Mouse (Mus musculus) testis, adult 2 months (tissue): ENCODE data around the gene Mapkapk2. TPM values are rescaled to one million over a fixed set of nuclear protein-coding genes. Genes with fewer than 3 reads are reported as not detected.
A peak's percentile ranks its signal among the peaks of the same experiment; 100 is the strongest.

ENCODE experiments used
- H3K27ac ChIP-seq: fragments of 200-500 bp; 2 replicates; pipeline ENCODE4 v1.5.1; 2012; ENCODE audit warnings: low read depth, low read length; ENCODE audit not compliant: control insufficient read depth, insufficient read depth
- H3K27me3 ChIP-seq: fragments of 200-500 bp; 2 replicates; pipeline ENCODE4 v1.6.1; 2012; ENCODE audit warnings: mild to moderate bottlenecking, low read length, moderate library complexity; ENCODE audit not compliant: control insufficient read depth, insufficient read depth
- H3K36me3 ChIP-seq: fragments of 200-500 bp; 2 replicates; pipeline ENCODE4 v1.6.1; 2012; ENCODE audit warnings: mild to moderate bottlenecking, low read length; ENCODE audit not compliant: control insufficient read depth, insufficient read depth
- H3K4me1 ChIP-seq: fragments of 200-500 bp; 2 replicates; pipeline ENCODE4 v1.6.1; 2012; ENCODE audit warnings: low read length; ENCODE audit not compliant: control insufficient read depth, insufficient read depth
- H3K4me3 ChIP-seq: fragments of 200-500 bp; 2 replicates; pipeline ENCODE4 v1.5.1; 2012; ENCODE audit warnings: low read depth, mild to moderate bottlenecking, low read length, moderate library complexity, mixed read lengths; ENCODE audit not compliant: control insufficient read depth
- CTCF ChIP-seq: fragments of 200-500 bp; IDR thresholded peaks from 2 replicates; pipeline ENCODE4 v1.5.1; 2012; ENCODE audit warnings: low read depth, mild to moderate bottlenecking, inconsistent platforms, low read length, moderate library complexity; ENCODE audit not compliant: control insufficient read depth, insufficient read depth, insufficient replicate concordance
- POLR2A ChIP-seq: fragments of 200-500 bp; IDR thresholded peaks from 2 replicates; pipeline ENCODE4 v1.6.1; 2012; ENCODE audit warnings: low read depth, mild to moderate bottlenecking, inconsistent platforms, low read length, moderate library complexity; ENCODE audit not compliant: control insufficient read depth
- polyA plus RNA-seq: library from polyadenylated mRNA; depleted of rRNA; stranded (reverse); fragments of >200 nt; gene quantifications from 2 replicates; pipeline ENCODE4 v1.2.3, GENCODE M21; 2012

The Mapkapk2 gene
- polyA plus RNA-seq, 1 experiment, result 14.7 TPM

- H3K36me3 ChIP-seq, result no peaks in the 10 kb centered on the region
- H3K4me1 ChIP-seq, result peaks cover 9% of the 10 kb centered on the region
- TF ChIP-seq CTCF (no peak), POLR2A (no peak)
- H3K27ac ChIP-seq, result peak overlapping the region; percentile 68
- peak overlapping the region; percentile 92 for H3K4me3 ChIP-seq
- no peaks in the 10 kb centered on the region for H3K27me3 ChIP-seq
Observed at GRCm38 (mm10) chr1:131137717-131138118, 40.1 kb upstream of the Mapkapk2 start.

- no peak overlapping the region for H3K27ac ChIP-seq
- no peaks in the 10 kb centered on the region for H3K36me3 ChIP-seq
- peak overlapping the region; percentile 71; the same call in 1 of the 2 replicates for H3K4me3 ChIP-seq
- TF ChIP-seq POLR2A (no peak), CTCF (no peak)
- no peaks in the 10 kb centered on the region for H3K27me3 ChIP-seq
- peaks cover 9% of the 10 kb centered on the region for H3K4me1 ChIP-seq
Observed at GRCm38 (mm10) chr1:131137111-131137510, 39.5 kb upstream of the Mapkapk2 start.

- peak overlapping the region; percentile 41; the same call in 1 of the 2 replicates for H3K27ac ChIP-seq
- peak overlapping the region; percentile 72 for H3K4me3 ChIP-seq
- H3K4me1 ChIP-seq, result peaks cover 9% of the 10 kb centered on the region
- no peak for TF ChIP-seq CTCF
- TF ChIP-seq POLR2A, result no peak
- H3K27me3 ChIP-seq, result no peaks in the 10 kb centered on the region
- H3K36me3 ChIP-seq, result no peaks in the 10 kb centered on the region
Observed at GRCm38 (mm10) chr1:131135960-131136629, 38.5 kb upstream of the Mapkapk2 start.

GRCm38 (mm10) chr1:131134942-131135522, 37.4 kb upstream of the Mapkapk2 start:
- H3K36me3 ChIP-seq, result no peaks in the 10 kb centered on the region
- peak overlapping the region; percentile 72 for H3K4me3 ChIP-seq
- H3K27ac ChIP-seq, result no peak overlapping the region; the same call in 1 of the 2 replicates
- no peaks in the 10 kb centered on the region for H3K27me3 ChIP-seq
- no peak for TF ChIP-seq CTCF
- H3K4me1 ChIP-seq, result peaks cover 9% of the 10 kb centered on the region

GRCm38 (mm10) chr1:131134231-131134630, 36.6 kb upstream of the Mapkapk2 start:
- no peak for TF ChIP-seq POLR2A
- no peak for TF ChIP-seq CTCF
- Histone ChIP-seq H3K4me1 (peaks cover 8% of the 10 kb centered on the region), H3K27me3 (no peaks in the 10 kb centered on the region), H3K27ac (no peak overlapping the region), H3K36me3 (peaks cover 2% of the 10 kb centered on the region; the same call in 1 of the 2 replicates), H3K4me3 (peak overlapping the region; percentile 33; the same call in 1 of the 2 replicates)

- Histone ChIP-seq H3K27ac (no peak overlapping the region; the same call in 1 of the 2 replicates), H3K36me3 (peaks cover 2% of the 10 kb centered on the region; the same call in 1 of the 2 replicates), H3K4me3 (no peak overlapping the region), H3K27me3 (no peaks in the 10 kb centered on the region), H3K4me1 (no peaks in the 10 kb centered on the region; the same call in none of the 2 replicates)
- TF ChIP-seq POLR2A (no peak), CTCF (no peak)
Observed at GRCm38 (mm10) chr1:131125987-131126744, 28.5 kb upstream of the Mapkapk2 start.
